Mouse (Mus musculus) ZHBTc4 (cell line): Measurements from ENCODE around the gene Nupl1.

Experiments
- DNase-seq: peaks from one replicate; pipeline ENCODE4 v3.0.0-alpha.2; 2011; ENCODE audit warnings: low read depth, low spot score

The Nupl1 gene

DNA sequence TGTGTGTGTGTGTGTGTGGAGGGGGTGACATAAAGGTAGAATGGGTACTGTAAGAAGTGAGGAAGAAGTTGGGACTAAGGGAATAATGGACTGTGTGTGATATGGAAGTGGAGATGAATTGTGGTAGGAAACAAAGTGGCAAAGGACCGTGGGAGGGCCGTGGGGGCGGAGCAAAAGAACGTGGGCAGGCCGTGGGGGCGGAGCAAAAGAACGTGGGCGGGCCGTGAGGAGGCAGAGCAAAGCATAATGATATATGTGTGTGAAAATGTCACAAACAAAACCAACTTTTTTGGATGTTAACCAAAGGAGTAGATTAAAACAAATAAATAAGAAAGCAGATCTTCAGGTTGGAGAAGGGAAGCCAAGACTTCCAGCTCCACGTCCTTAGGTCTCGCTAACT lies 98.9 kb downstream of the Nupl1 start:
- peak; percentile 9 for DNase-seq

DNA sequence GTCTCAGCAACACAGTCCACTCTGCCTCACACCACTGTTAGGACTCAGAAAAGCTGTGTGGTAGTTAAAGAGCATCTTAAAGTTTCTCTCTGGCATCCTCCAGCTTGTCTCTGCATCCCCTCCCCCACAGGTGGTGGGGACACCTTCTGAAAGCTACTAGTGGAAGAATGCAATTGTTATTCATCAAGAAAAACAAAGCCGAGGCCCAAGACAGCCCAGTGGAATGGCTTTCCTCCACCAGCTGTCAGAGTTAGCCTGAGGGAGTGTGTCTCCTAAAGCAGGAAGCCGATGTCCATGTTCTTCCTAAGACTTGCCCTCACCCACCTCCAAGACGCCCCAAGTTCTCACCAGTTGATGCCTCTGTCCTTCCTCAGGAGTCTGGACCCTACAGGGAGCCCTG lies 102.3 kb downstream of the Nupl1 start:
- peak; percentile 51 for DNase-seq

DNA sequence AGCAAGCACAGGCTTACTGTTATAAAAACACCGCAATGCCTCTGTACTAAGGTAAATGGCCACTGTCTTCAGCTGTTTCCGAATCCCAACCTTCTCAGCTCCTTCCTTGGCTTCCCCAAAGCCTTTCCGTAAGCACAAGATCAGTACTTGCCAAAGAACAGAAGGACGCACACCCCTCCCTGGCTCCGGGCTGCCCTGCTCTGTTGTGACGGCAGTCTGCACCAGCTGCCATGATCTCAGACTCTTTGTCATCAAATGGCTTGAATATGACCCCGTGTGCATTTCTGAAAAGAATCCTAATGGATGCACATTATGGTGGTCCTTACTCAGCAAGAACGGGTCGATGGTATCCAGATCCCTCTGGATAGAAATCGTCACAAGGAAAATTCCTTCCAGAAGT lies 108.0 kb downstream of the Nupl1 start:
- no peak for DNase-seq

DNA sequence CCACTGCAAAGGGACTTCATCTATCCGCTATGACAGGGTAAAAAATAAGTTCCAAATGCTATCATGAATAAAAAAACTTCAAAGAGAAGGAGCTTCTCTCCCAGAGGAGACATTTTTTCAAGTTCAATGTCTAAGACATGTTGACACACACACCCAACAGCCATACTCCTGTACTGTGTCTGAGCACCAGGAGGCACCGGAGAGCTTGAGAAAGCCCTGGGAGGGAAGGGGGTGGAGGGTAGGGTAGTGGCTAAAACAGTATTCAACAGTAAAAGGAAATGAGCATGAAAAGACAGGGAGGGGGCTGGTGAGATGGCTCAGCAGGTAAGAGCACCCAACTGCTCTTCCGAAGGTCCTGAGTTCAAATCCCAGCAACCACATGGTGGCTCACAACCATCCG lies 112.9 kb downstream of the Nupl1 start:
- DNase-seq, result peak; percentile 24

DNA sequence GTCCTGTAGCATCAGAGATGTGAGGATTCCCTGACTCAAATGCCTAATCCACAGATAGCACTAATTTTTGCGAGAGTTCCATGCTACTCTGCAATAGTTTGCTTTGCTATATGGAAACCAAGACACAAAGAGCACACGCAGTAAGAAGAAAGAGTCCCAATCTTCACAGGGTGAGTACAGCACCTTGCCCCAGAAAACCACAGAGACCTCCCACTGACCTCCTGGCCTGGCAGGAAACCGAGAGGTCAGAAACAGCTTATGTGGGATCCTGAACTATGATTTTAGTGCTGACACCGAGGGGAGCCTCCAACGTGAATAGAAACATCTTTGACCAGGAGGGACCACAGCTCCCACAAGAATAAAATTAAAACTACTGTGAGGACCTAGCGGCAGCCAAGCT lies 113.4 kb downstream of the Nupl1 start:
- no peak for DNase-seq

DNA sequence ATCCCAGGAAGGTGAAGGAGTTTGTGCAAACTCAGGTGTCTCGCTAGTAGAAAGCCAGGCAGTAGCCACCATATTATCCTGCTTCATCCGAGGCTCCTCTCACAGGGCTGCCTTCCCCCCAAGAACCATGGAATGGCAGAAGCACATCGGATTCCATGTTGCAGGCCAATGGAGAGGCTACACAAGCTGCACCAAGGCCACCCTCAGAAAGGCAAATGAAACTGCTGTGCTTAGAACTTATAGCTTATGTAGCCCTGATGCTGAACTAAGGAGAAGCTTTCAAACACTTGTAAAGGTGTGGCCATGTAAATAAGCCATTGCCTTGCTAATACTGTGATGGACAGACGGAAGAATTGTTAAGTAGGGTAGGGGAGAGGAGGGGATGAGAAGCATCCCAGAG lies 115.4 kb downstream of the Nupl1 start:
- DNase-seq, result no peak

DNA sequence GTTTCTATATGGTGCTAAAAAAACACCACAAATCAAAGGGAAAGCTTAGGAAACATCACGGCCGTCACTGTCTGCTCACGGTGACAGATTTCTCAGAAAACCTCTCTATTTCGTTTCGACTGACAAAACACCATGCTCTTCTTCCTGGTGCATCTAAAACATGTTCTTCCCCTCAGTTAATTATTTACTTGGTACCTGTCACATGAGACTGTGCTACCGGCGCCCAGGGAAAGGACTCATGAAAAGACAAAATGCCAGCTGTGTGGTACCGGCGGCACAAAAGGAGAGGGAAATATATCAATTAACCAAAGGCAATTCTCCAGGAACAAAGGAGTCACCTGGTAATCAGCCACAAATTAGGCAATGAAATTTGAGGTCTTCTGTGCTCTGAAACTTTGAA lies 116.5 kb downstream of the Nupl1 start:
- DNase-seq, result no peak
